Mouse (Mus musculus) right cerebral cortex, postnatal 36 days (tissue): ENCODE data around the gene Usp47.
"Not testable (repeated sequence)": the region's sequence is repeated elsewhere in the genome, so short reads cannot be mapped to it uniquely, and the experiment has no call there.

Experiments used
- DNase-seq, 2 experiments: peaks; one replicate each; pipeline ENCODE4 v3.0.0; 2022; ENCODE audit warnings: low spot score in 2 of 2, mixed read lengths in 1 of 2

Usp47 gene

DNA sequence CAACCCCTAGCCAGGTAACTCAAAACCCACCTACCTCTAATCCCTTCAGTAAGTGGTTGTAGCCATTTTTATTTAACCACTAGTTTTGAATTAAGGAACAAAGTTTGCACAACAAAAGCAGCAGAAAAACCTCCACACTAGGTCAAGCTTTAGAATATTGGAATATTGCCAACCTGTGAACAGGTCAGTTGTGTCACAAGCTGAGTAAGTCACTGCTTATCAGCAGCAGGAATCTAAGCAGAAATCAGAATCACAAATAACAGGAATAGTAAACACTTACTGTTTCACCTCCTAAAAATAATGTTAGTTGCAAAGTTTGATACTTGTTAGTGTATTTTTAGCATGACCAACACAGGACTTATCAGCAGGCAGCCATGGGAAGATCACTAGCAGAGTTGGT lies 17.0 kb downstream of the Usp47 start:
- DNase-seq, result no peak

- no peak for DNase-seq
These were observed 19.5 kb downstream of the Usp47 start for GRCm38 (mm10) chr7:112042758-112043157.

GRCm38 (mm10) chr7:112045249-112045648 lies 21.9 kb downstream of the Usp47 start:
- no peak for DNase-seq

- DNase-seq, result no peak
These were observed 22.6 kb downstream of the Usp47 start for GRCm38 (mm10) chr7:112045794-112046388.

DNA sequence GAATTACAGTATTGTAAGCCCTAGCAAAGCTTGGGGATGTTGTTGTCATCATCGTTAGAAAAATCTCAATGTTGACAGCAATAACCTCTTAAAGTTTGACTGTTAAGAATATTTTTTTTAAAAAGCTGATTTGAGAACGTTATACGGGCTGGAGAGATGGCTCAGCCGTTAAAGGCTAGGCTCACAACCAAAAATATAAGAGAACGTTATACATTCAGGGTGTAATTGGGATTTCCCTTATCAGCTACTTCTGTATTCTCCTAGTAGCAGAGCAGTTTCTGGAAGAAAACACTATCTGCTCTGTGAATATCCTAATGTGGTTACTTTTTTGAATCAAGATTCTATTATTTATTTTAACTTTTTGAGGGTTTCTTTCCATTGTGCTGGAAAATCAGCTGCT lies 25.3 kb downstream of the Usp47 start:
- no peak for DNase-seq

DNA sequence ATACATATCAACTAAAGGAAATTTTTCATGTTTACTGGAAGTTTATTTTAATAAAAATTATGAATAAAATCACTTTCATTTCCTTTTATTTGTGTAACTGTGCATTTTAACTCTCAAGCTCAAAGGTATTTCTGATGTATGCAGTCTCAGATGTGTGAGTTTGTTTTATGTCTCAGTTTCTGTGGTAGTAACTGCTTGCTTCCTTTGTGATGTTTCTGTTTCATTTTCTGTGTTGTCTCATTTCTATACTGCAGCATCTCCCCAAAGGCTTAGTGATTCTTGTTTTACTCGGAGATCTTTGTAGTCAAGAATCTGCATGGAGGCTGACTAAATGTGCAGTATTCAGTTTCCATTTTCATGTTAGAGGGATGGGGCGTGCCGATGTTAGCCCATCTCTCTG lies 30.4 kb downstream of the Usp47 start:
- DNase-seq, result no peak

GRCm38 (mm10) chr7:112055901-112056625 lies 32.8 kb downstream of the Usp47 start:
- DNase-seq, result no peak

DNA sequence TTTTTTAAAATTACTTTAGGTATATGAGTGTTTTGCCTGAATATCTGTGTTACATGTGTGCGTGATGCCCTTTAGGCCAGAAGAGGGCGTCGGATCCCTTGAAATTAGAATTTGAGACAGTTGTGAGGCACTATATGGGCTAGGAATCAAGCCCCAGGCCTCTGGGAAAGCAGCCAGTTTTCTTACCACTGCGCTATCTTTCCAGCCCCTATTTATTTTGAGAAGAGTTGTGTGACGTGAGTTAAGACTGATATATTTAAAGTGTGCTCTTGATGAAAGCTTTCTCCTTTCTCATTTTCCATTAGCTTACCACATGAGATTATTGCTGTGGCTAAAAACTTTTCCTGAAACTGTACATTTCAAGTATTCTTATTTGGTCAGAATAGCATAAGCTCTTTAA lies 51.6 kb downstream of the Usp47 start:
- DNase-seq, result no peak

DNA sequence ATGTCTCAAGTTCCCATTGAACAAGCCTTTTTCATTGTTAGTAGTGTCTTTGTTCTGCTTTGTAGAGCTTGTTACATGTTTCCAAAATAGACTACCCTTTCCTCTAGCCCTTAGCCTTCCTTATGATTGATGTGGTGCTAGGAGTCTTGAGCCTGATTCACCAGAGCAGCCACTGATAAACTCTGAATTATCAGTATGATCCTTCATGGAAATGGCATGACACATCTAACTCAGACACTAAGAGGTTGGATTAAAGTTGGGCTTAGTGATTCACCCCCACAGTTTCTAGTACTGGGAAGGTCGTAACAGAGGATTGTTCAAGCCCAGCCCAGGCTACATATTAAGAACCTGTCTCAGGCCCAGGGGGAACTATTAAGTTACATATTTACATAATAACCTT lies 59.3 kb downstream of the Usp47 start:
- no peak for DNase-seq

- no peak for DNase-seq
These were observed 60.9 kb downstream of the Usp47 start for GRCm38 (mm10) chr7:112084222-112084621.

GRCm38 (mm10) chr7:112085062-112085461 lies 61.8 kb downstream of the Usp47 start:
- peak; percentile 56 to 73 for DNase-seq

DNA sequence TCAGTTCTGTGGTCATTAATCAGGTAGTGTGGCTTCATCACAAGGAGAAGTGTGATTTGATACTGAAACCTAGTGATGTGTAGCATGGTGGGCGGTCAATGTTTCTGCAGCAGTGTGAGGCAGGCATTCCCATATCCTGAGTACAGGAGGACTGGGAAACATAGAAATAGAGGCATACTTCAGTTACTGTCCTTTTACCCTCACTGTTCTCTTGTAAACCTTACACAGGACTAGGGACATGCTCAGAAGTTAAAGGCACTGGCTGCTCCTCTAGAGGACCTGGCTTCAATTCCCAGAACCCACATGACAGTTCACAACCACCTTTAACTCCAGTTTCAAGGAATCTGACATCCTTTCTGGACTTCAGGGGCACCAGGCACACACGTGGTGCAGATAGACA lies 62.9 kb downstream of the Usp47 start:
- no peak for DNase-seq

DNA sequence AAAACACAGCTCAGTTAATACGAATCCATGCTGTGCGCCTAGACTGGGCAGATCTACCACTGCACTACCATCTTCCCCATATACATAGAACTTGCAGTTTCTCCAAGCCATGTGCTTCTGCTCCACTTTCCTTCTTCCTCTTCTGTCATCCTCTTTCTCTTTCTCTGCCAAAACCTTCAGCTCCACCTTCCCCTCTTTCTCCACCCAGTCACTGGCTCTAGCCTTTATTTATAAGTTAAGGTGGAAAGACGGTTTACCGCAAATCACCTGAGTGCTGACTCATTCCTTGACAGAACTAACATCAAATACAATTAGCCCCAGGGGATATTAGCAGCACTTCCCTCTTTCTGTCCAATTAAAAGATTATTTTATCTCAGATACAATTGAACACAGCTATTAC lies 71.6 kb downstream of the Usp47 start:
- not testable (repeated sequence) for DNase-seq

- no peak for DNase-seq
These were observed 77.6 kb downstream of the Usp47 start for GRCm38 (mm10) chr7:112100887-112101286.

GRCm38 (mm10) chr7:112102933-112103332 lies 79.6 kb downstream of the Usp47 start:
- no peak for DNase-seq

GRCm38 (mm10) chr7:112103816-112104215 lies 80.5 kb downstream of the Usp47 start:
- no peak for DNase-seq

DNA sequence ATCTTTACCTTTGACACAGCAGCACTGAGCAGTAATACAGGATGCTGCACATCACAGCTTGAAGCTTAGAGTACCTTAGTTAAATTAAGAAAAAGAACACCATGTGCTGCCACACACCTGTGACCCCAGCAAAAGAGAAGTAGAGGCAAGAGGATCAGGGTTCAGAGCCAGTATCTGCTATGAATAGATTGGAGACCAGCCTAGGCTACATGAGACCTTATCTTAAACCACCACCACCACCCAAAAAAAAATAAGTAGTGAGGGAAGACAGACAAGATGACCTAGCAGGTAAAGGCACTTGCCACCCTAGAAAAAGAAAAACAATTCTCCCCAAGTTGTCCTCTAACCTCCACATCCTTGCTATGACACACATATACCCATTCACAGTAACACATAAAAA lies 85.5 kb downstream of the Usp47 start:
- no peak for DNase-seq

GRCm38 (mm10) chr7:112110638-112111372 lies 87.5 kb downstream of the Usp47 start:
- no peak for DNase-seq

DNA sequence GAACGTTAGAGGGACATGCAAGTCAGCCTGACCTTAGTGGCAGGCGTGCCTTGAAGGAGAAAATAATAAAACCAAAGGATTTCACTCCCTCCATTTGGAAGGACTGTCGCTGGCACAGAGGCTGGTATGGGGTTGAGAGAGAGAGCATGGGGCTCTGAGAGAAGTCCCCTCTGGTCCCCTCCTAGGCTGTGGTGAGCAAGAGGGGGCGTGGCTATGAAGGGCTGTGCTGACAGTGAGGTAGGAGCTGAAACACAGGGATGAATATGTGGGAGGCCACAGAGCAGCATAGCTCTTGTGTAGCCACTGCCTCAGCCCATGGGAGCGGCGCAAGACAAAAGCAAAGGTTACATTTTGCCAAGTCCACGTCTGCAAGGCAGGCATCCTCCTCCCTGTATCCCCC lies 94.2 kb downstream of the Usp47 start:
- DNase-seq, result no peak

- no peak for DNase-seq
These were observed 94.8 kb downstream of the Usp47 start for GRCm38 (mm10) chr7:112118086-112118485.

GRCm38 (mm10) chr7:112119248-112119647 lies 95.9 kb downstream of the Usp47 start:
- no peak for DNase-seq

DNA sequence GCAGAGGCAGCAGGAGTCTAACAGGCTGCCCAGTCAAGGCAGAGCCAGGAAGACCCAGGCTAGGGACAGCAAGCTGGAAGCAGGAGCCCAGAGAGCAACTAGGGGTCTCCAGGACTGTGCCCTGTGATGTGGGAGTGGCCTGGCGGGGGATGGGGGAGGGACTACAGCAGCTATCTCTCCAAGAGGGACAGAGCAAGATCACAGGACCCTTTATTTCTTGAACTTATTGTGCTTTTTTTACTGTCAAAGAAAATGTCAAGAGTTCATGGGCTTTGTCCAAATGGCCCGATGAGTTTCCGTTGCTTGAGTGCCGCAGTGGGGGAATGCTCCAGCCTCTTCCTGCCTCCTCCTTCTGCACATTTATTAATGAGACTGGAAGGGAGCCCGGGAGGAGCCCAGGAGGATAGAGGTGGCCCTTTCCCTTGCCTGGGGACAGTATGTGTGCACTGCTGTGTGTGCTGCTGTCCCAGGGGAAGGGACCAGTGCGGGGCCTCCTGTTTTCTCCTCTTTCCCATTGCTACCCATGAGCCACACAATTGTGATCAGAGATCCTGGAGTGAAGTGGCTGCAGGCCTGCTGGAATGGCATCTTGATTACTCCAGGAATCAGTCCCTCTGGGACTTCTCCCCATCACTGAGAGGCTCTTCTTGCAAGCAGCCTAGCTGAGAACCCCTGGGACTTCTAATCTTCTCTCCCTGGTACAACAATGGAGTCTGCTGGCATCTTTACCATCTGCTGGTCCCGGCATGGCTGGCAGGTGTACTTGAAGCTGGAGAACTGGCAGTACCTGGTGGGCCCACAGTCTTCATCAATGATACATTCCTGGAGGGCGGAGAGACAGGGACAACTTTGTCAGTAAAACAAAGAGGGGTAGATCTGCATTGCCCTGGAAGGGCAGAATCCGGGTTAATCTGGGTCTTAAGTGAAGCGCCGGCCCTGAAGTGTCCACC lies 97.8 kb downstream of the Usp47 start:
- no peak for DNase-seq
